Mouse (Mus musculus) liver, adult 2 months (tissue): ENCODE measurements around the gene Ficd. TPM values are rescaled to one million over a fixed set of nuclear protein-coding genes. Genes with fewer than 3 reads are reported as not detected.

Experiments
- DNase-seq: peaks from one replicate; pipeline ENCODE4 v3.0.0-alpha.2; 2011; ENCODE audit warnings: low read depth, low spot score; ENCODE audit errors: extremely low read depth
- H3K27ac ChIP-seq: fragments of 200-500 bp; replicated peaks from 2 replicates; pipeline ENCODE4 v1.5.1; 2012; ENCODE audit warnings: low read depth, mild to moderate bottlenecking, control low read depth, inconsistent platforms, low read length; ENCODE audit not compliant: insufficient read depth
- H3K27me3 ChIP-seq: fragments of 200-500 bp; 2 replicates; pipeline ENCODE4 v1.6.1; 2012; ENCODE audit warnings: mild to moderate bottlenecking, moderate library complexity, low read length, inconsistent platforms; ENCODE audit not compliant: control insufficient read depth, insufficient read depth
- H3K36me3 ChIP-seq: fragments of 200-500 bp; 2 replicates; pipeline ENCODE4 v1.6.1; 2012; ENCODE audit warnings: low read length, inconsistent platforms; ENCODE audit not compliant: control insufficient read depth, insufficient read depth
- H3K4me1 ChIP-seq: fragments of 200-500 bp; 2 replicates; pipeline ENCODE4 v1.6.1; 2011; ENCODE audit warnings: low read length; ENCODE audit not compliant: control insufficient read depth, insufficient read depth
- H3K4me3 ChIP-seq: fragments of 200-500 bp; 2 replicates; pipeline ENCODE4 v1.5.1; 2011; ENCODE audit warnings: low read depth, mild to moderate bottlenecking, control low read depth, low read length, moderate library complexity; ENCODE audit not compliant: insufficient read depth
- H3K79me2 ChIP-seq: fragments of 200-500 bp; 2 replicates; pipeline ENCODE4 v1.6.1; 2012; ENCODE audit warnings: inconsistent platforms, mild to moderate bottlenecking, low read length, moderate library complexity; ENCODE audit not compliant: control insufficient read depth, insufficient read depth
- H3K9ac ChIP-seq: fragments of 200-500 bp; 2 replicates; pipeline ENCODE4 v1.6.1; 2012; ENCODE audit warnings: low read depth, mild to moderate bottlenecking, control low read depth, inconsistent platforms, low read length
- CTCF ChIP-seq: fragments of 200-500 bp; IDR thresholded peaks from 2 replicates; pipeline ENCODE4 v1.5.1; 2011; ENCODE audit warnings: low read depth, low read length, control low read depth
- POLR2A ChIP-seq: fragments of 200-500 bp; IDR thresholded peaks from 2 replicates; pipeline ENCODE4 v1.6.1; 2011; ENCODE audit warnings: low read length, control low read depth; ENCODE audit not compliant: insufficient read depth; ENCODE audit errors: extremely low read depth
- WGBS: fragments of 180-500 bp; shearing (Covaris S2); methylation state at CpG from one replicate; pipeline ENCODE4 v1.1.7; 2018; 5-methylcytosine and 5-hydroxymethylcytosine counted together
- polyA plus RNA-seq: library from polyadenylated mRNA; depleted of rRNA; stranded (reverse); fragments of >200 nt; gene quantifications from 2 replicates; pipeline ENCODE4 v1.2.3, GENCODE M21; 2012
- total RNA-seq: library from RNA; depleted of rRNA; stranded (reverse); fragments of >200 nt; gene quantifications from 2 replicates; pipeline ENCODE4 v1.2.3, GENCODE M21; 2014

The Ficd gene
- total and polyA plus RNA-seq, 2 experiments: 2.5 to 7.2 TPM

DNA sequence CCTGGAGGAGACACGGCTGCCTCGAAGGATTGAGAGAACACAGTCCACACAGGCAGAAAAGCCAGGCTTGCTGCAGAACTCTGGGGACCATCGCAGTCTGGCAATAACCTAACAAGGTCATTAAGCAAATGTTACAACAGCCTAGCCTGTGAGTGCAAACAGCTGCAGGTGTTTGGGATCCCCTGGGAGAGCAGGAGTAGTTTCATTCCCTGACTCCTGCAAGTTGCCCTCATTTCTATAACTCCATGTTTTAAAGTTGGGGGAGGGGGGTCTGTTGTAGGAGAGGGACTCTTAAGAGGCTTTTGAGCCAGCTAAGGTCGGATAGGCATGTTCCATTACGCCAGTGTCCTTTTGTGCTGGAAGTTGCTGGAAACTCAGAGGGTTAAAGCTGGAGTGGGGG, 41.2 kb upstream of the Ficd start:
- H3K9ac ChIP-seq: no peak overlapping the region
- TF ChIP-seq CTCF (no peak), POLR2A (no peak)
- DNase-seq: no peak
- H3K27ac ChIP-seq: no peak overlapping the region
- no peak overlapping the region for H3K4me3 ChIP-seq
- H3K79me2 ChIP-seq: no peaks in the 10 kb centered on the region
- H3K27me3 ChIP-seq: no peaks in the 10 kb centered on the region
- no peaks in the 10 kb centered on the region for H3K4me1 ChIP-seq
- WGBS: 57% methylated on average over 5 of the region's 5 CpGs
- no peaks in the 10 kb centered on the region for H3K36me3 ChIP-seq

DNA sequence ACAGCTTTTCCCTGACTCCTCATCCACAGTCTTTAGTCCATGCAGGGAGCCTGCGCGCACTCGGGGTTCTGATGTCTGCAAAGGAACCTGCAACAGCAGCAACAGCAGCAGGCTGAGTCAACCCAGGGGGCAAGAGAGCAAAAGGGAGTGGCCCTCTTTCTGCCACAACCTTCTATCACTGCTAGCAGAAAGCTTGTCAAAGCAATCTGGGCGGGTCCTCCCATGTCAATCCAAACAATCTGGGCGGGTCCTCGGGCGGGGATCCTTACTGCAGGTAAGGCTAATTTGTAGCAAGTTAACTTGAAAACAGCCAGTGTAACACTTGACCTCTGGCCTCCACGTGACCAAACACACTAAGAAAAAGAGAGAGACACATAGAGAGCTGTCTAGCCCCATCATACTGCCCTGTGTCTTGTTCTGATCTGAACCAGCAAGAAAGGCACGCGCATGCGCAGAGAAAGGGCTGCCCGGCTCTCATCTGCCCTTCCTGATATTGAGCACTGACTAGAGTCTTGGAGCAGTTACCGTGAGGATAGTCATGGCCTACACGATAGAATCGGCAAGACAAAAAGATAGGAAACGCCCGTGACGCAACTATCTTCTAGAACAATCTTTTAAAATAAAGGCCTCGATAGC, 35.1 kb upstream of the Ficd start:
- Histone ChIP-seq H3K27me3 (no peaks in the 10 kb centered on the region; the same call in 1 of the 2 replicates), H3K27ac (no peak overlapping the region), H3K9ac (no peak overlapping the region), H3K4me1 (peaks cover 2% of the 10 kb centered on the region; the same call in 1 of the 2 replicates), H3K36me3 (no peaks in the 10 kb centered on the region), H3K4me3 (no peak overlapping the region), H3K79me2 (no peaks in the 10 kb centered on the region)
- 80% methylated on average over 19 of the region's 19 CpGs for WGBS
- TF ChIP-seq POLR2A (no peak), CTCF (no peak)
- DNase-seq: no peak

DNA sequence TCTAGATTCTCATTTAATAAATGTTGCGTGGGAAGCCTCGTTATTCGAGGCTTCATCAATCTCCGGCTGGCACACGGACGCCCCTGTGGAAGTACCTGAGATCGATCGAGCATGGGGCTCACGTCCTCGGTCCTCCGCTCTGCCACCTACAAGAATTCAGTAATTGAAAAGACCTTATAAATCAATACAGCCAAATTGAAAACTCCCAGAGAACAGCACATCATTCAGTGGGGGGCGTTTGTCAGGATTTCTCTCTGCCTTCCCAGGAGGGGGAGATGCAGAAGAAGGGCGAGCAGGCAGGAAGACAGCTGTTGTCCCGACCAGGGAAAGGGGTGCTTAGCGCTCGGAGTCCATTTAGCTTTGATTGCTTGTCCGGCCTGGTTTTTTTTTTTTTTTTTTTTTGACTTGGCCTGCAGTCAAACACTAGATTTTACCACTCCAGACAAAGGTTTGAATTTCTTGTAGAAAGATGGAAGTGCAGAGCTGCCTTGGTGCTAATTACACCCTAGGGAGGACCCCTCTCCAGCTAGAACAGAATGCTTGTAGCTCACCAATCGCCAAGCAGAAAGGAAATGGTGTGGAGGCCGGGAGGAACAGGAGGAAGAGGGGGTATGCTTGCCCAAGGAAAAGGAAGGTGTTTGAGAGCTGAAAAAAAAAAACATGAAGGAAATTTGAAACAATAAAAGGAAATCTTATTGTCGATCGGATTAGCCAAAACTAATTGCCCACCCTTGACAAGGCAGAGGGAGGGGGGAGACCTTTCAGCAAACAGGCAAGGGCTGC, 31.6 kb upstream of the Ficd start:
- DNase-seq: no peak
- Histone ChIP-seq H3K4me3 (no peak overlapping the region), H3K9ac (no peak overlapping the region), H3K79me2 (no peaks in the 10 kb centered on the region), H3K4me1 (peaks cover 2% of the 10 kb centered on the region; the same call in 1 of the 2 replicates), H3K36me3 (no peaks in the 10 kb centered on the region), H3K27ac (no peak overlapping the region), H3K27me3 (no peaks in the 10 kb centered on the region; the same call in 1 of the 2 replicates)
- no peak for TF ChIP-seq CTCF
- no peak for TF ChIP-seq POLR2A
- 66% methylated on average over 21 of the region's 21 CpGs for WGBS

DNA sequence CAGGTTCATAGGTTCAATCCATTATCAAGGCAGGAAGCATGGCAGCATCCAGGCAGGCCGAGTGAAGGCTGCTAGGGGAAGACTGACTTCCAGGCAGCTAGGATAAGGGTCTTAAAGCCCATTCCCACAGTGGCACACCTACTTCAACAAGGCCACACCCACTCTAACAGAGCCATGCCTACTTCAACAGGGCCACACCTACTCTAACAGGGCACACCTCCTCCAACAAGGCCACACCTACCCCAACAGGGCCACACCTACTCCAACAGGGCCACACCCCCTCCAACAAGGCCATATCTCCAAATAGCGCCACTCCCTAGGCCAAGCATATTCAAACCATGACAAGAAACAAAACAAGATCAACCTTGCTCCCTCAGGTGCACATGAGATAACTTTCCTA, 22.7 kb upstream of the Ficd start:
- Histone ChIP-seq H3K9ac (no peak overlapping the region), H3K27ac (no peak overlapping the region), H3K27me3 (no peaks in the 10 kb centered on the region), H3K4me1 (no peaks in the 10 kb centered on the region), H3K4me3 (no peak overlapping the region), H3K79me2 (no peaks in the 10 kb centered on the region), H3K36me3 (no peaks in the 10 kb centered on the region)
- TF ChIP-seq CTCF: no peak
- no peak for TF ChIP-seq POLR2A
- DNase-seq: no peak
- 78% methylated on average over 2 of the region's 2 CpGs for WGBS

DNA sequence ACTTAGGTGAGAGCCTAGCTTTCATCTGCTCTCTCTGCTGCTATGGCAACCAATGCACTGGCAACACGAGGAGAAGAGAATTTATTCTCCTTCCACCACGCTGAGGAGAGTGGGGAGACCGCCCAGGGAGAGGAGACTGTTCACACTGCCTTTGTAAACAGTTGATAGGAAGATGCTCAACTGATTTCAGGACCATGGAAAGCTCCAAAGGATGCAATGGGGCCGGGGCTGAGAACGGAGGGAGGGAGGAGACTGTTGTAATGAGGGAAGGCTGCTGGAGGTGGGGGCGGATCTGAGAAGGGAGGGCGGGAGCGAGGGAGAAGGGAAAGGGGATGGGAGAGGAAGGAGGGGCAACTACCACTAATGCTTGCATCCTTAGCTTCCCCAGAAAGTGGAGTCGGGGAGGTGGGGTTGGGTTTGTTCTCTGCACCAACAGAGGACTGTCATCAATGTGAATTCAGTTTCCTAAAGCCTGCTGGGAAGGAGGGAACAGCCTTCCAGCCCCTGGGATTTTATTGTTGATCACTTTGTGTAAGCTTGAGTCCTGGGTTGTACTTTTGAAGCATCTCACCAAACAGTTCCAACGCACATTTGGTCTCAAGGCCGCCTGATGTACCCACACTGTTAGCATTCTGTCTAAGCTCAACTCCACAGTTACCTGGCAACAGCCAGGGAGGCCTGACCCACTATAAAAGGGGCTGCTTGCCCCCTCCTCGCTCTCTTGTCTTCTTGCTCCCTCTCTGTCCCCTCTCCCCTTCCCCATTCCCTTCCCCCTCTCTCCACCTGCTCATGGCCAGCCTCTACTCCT, 18.8 kb upstream of the Ficd start:
- WGBS: 12% methylated on average over 12 of the region's 12 CpGs
- DNase-seq: no peak
- Histone ChIP-seq H3K9ac (no peak overlapping the region), H3K79me2 (no peaks in the 10 kb centered on the region), H3K27ac (no peak overlapping the region), H3K27me3 (no peaks in the 10 kb centered on the region), H3K4me1 (no peaks in the 10 kb centered on the region), H3K36me3 (no peaks in the 10 kb centered on the region), H3K4me3 (no peak overlapping the region)
- no peak for TF ChIP-seq CTCF
- TF ChIP-seq POLR2A: no peak
